Mouse (Mus musculus) E14TG2a.4 (cell line): ENCODE data around the gene Sp100.

Experiments
- H3K27me3 ChIP-seq: 2 replicates; pipeline ENCODE4 v1.6.1; 2014; ENCODE audit warnings: low read length, control low read depth; ENCODE audit not compliant: insufficient read depth
- H3K36me3 ChIP-seq: 2 replicates; pipeline ENCODE4 v1.6.1; 2014; ENCODE audit warnings: low read length, control low read depth; ENCODE audit not compliant: insufficient read depth
- H3K4me1 ChIP-seq: replicated peaks from 2 replicates; pipeline ENCODE4 v1.6.1; 2014; ENCODE audit warnings: low read depth, low read length, control low read depth
- H3K4me3 ChIP-seq: replicated peaks from 2 replicates; pipeline ENCODE4 v1.5.1; 2014; ENCODE audit warnings: mild to moderate bottlenecking, low read length
- H3K9me3 ChIP-seq: 2 replicates; pipeline ENCODE4 v1.6.1; 2014; ENCODE audit warnings: low read length, control low read depth
- CTCF ChIP-seq: conservative IDR thresholded peaks from 2 replicates; pipeline ENCODE4 v1.5.1; 2014; ENCODE audit warnings: low read length
- NANOG ChIP-seq: IDR thresholded peaks from 2 replicates; pipeline ENCODE4 v1.6.1; 2014; ENCODE audit warnings: borderline replicate concordance, low read length, mixed read lengths
- POU5F1 ChIP-seq: IDR thresholded peaks from 2 replicates; pipeline ENCODE4 v1.6.1; 2014; ENCODE audit warnings: low read length, borderline replicate concordance

The Sp100 gene

DNA sequence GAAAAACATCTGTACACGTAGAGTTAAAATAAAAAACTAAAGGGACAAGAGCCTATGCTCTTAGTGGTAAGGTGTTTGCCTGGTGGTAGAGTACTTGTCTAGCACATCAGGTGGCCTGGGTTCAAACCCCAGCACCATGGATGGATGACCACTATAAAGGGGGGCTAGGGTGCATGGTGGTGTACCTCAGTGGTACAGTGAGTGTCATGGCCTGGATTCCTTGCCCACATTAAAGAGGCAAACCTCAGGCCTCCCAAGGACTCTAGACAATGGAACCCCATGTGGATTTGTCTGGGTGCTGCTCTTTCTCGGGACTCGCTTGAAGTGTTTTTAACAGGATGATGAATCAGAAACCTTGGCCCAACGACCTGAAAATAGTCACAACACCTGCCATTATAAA is 52.7 kb downstream of the Sp100 start:
- TF ChIP-seq NANOG (no peak), CTCF (no peak), POU5F1 (no peak)
- Histone ChIP-seq H3K4me1 (peaks cover 14% of the 10 kb centered on the region), H3K4me3 (no peak overlapping the region)

DNA sequence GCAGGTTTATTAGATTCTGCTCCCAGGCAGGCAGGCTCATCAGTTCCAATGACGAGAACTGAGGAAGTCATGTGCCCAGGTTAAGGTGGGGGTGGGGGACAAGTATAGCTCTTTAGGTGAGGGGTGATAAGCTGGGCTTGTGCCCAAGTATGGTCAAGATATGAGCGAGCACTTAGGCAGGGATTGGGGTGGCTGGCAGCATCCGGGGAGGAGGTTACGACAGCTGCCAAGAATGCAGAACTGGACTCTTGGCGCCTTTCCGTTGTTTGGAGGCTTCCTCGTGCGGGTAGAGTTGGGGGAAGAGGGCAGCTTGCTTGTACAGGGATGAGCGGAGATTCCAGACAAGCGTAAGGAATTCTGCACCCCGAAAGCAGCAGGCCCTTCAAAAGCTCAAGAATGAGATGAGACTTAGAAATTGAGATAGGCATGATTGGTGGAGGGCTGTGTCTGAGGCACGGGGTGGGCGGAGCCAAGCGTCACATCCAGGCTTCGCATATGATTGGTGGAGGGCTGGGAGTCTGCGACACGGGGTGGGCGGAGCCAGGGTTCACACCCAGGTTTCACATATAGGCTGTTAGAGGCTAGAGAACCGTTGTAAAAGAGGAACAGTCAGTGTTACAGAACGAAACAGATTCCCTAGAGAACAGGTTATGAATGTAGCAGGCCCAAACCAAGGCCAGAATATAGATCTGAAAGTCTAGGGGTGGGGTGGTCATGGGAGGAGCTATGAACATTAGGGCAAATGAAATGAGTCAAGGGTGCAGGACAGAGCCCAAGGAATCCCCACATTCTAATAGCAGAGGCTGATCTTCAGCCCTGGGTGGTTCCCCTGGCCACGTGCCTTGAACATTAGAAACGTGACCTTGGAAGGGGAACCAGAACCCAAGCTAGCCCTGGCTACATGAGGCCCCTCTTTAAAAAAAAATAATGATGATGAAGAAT is 53.7 kb downstream of the Sp100 start:
- Histone ChIP-seq H3K9me3 (no peaks in the 10 kb centered on the region), H3K36me3 (no peaks in the 10 kb centered on the region), H3K4me1 (peaks cover 14% of the 10 kb centered on the region), H3K4me3 (peak overlapping the region; percentile 60), H3K27me3 (peaks cover 5% of the 10 kb centered on the region)
- TF ChIP-seq CTCF (no peak), NANOG (no peak), POU5F1 (no peak)

More for the DNA sequence above, 52.7 kb downstream of the Sp100 start:
- no peaks in the 10 kb centered on the region for H3K36me3 ChIP-seq
- no peaks in the 10 kb centered on the region for H3K9me3 ChIP-seq
- peaks cover 5% of the 10 kb centered on the region for H3K27me3 ChIP-seq

DNA sequence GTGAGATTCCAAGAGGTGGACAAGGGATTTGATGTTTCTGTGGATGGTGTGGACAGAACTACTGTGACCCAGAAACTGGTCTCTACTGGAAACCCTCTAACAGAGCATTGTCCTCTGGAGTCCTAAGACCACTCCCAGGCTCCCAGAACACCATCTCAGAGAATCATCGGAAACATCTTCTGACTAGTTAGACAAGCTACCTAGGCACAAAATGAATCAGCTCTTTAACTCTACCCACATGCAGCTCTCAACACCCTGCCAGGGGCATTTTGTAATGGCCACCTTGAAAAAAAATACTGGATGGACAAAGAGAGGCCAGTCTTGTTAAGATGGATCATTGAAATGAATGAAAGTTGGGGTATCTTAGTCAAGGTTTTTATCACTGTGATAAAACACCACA is 55.8 kb downstream of the Sp100 start:
- Histone ChIP-seq H3K4me1 (peaks cover 9% of the 10 kb centered on the region; the same call in 1 of the 2 replicates), H3K9me3 (no peaks in the 10 kb centered on the region), H3K4me3 (no peak overlapping the region), H3K27me3 (peaks cover 5% of the 10 kb centered on the region), H3K36me3 (no peaks in the 10 kb centered on the region)
- TF ChIP-seq NANOG: no peak
- TF ChIP-seq POU5F1: no peak
- no peak for TF ChIP-seq CTCF

DNA sequence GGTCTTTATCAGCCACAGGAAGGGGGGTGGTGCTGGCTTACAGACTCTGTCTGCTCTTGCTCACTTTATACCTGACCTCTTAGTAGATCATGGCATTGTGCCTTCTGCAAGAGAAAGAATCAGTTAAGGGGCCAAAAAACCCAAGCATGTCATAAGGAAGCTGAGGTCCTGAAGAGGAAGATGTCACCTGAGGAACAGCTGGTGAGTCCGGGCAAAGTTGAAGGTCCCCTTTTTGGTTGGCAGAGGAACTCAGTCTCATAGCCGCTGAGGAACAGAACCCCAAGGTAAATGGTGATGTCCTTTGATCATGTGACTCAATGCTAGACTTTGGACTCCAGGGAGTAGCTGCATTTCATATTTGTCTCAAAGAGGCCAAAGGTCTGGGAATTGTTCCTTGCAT is 57.0 kb downstream of the Sp100 start:
- TF ChIP-seq NANOG (no peak), POU5F1 (no peak), CTCF (no peak)
- peaks cover 8% of the 10 kb centered on the region; the same call in 1 of the 2 replicates for H3K4me1 ChIP-seq
- H3K27me3 ChIP-seq: peaks cover 5% of the 10 kb centered on the region
- no peaks in the 10 kb centered on the region for H3K9me3 ChIP-seq
- no peaks in the 10 kb centered on the region for H3K36me3 ChIP-seq
- no peak overlapping the region for H3K4me3 ChIP-seq

DNA sequence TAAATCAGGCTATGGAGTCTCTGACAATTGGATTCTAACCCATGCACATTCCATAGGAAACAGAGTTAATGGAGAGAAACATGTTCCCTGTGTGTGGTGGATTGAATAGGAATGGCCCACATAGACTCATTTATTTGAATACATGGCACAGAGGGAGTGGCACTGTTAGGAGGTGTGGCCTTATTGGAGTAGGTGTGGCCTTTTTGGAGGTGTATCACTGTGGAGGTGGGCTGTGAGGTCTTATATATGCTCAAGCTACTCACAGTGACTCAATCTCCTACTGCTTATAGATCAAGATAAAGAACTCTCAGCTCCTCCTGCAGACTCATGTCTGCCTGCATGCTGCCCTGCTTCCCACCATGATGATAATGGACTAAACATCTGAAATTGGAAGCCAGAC is 64.7 kb downstream of the Sp100 start:
- TF ChIP-seq POU5F1: no peak
- TF ChIP-seq NANOG: no peak
- no peak for TF ChIP-seq CTCF
- H3K27me3 ChIP-seq: no peaks in the 10 kb centered on the region
- H3K9me3 ChIP-seq: no peaks in the 10 kb centered on the region
- no peaks in the 10 kb centered on the region for H3K4me1 ChIP-seq
- H3K4me3 ChIP-seq: no peak overlapping the region
- no peaks in the 10 kb centered on the region for H3K36me3 ChIP-seq

DNA sequence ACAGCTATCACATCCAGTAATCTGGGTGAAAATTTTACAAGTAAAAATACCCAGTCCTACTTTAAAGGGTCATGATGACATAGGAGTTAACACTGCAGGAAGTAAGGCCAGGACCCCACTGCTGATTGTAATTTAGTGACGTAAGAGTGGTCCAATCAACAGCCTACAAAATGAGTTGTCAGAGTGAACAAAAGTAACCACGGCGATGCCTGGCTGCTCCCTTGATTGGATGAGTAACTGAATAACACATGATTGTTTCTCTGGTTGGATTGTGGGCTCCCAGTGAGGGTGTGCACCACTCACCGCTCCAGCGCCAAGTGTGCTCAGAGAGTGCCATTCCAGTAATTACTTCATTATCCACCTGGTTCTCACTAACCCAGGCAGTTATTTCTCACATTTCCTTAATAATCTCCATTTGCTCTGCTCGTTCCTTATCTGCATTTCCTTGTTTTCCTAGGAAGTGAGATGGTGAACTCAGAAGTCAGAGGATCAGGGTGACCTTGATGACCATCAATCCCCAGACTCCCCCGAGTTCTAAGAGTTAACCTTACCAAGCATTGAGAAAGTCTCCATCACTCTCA is 66.7 kb downstream of the Sp100 start:
- Histone ChIP-seq H3K4me1 (no peaks in the 10 kb centered on the region), H3K9me3 (no peaks in the 10 kb centered on the region), H3K36me3 (no peaks in the 10 kb centered on the region)

DNA sequence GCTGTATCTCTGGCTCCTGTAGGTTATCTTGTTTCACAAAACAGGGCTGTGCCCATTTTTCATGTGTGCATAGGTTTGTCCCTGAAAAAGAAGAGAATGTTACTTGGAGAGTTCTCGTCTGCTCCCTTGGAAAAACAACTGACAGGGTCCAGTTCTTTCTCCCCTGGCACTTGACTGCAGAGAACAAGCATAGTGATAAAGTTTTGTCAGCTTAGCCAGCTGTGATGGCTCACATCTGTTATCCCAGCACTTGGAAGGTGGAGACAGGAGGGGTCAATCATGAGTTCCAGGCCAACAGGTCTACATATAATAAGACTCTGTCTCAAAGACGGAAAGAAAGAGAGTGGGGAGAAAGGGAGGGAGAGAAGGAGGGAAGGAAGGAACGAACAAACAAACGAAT is 69.3 kb downstream of the Sp100 start:
- no peaks in the 10 kb centered on the region; the same call in 1 of the 2 replicates for H3K4me1 ChIP-seq
- H3K27me3 ChIP-seq: peaks cover 3% of the 10 kb centered on the region; the same call in 1 of the 2 replicates
- no peaks in the 10 kb centered on the region for H3K36me3 ChIP-seq
- no peak overlapping the region for H3K4me3 ChIP-seq
- no peaks in the 10 kb centered on the region for H3K9me3 ChIP-seq
- TF ChIP-seq CTCF: no peak
- TF ChIP-seq POU5F1: no peak
- no peak for TF ChIP-seq NANOG

More for the DNA sequence above, 66.7 kb downstream of the Sp100 start:
- Histone ChIP-seq H3K4me3 (no peak overlapping the region), H3K27me3 (no peaks in the 10 kb centered on the region; the same call in 1 of the 2 replicates)
- TF ChIP-seq CTCF (no peak), POU5F1 (no peak), NANOG (no peak)

DNA sequence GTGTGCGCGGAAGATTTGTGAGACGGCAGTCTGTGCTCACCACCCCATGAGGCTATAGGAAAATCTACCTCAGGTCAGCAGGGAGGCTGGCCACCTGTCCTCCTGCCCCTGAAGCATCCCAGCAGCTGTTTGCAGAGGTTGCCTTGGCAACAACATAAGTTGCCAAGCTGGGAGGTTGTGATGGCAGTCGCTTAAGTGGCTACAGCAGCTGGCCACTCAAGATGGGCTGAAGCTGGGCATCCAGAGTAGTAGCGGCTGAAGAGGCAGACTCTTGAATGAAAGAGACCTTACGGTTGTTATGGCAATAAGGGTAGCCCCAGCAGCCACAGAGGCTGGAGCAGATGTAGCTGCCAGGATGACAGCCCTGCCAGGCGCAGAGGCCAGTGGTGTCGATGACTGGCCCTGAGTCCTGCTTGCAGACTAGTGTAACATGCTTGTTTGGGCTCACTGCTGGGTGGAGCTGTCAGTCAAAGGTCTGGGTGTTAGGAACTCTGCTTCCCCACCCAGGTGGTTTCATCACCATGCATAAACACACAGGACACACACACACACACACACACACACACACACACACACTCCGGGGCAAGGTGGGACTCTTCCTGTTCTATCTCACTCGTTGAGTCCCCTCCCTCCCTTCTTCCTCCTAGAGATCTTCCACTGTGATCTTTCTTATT is 70.6 kb downstream of the Sp100 start:
- Histone ChIP-seq H3K9me3 (no peaks in the 10 kb centered on the region), H3K27me3 (peaks cover 3% of the 10 kb centered on the region; the same call in 1 of the 2 replicates), H3K4me1 (no peaks in the 10 kb centered on the region; the same call in 1 of the 2 replicates), H3K4me3 (no peak overlapping the region), H3K36me3 (no peaks in the 10 kb centered on the region)
- TF ChIP-seq NANOG: no peak
- TF ChIP-seq CTCF: no peak
